Mouse (Mus musculus): ENCODE data around the gene Gm10722.
A peak's percentile ranks its signal among the peaks of the same experiment; 100 is the strongest.
"Not testable (repeated sequence)": the region's sequence is repeated elsewhere in the genome, so short reads cannot be mapped to it uniquely, and the experiment has no call there.

The Gm10722 gene

DNA sequence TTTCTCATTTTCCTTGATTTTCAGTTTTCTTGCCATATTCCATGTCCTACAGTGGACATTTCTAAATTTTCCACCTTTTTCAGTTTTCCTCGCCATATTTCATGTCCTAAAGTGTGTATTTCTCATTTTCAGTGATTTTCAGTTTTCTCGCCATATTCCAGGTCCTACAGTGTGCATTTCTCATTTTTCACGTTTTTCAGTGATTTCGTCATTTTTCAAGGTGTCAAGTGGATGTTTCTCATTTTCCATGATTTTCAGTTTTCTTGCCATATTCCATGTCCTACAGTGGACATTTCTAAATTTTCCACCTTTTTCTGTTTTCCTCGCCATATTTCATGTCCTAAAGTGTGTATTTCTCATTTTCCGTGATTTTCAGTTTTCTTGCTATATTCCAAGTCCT, 24.9 kb downstream of the Gm10722 start:
- DNase-seq (ENCODE audit: low spot score in 2 of 2) = peak; percentile 67 to 85

DNA sequence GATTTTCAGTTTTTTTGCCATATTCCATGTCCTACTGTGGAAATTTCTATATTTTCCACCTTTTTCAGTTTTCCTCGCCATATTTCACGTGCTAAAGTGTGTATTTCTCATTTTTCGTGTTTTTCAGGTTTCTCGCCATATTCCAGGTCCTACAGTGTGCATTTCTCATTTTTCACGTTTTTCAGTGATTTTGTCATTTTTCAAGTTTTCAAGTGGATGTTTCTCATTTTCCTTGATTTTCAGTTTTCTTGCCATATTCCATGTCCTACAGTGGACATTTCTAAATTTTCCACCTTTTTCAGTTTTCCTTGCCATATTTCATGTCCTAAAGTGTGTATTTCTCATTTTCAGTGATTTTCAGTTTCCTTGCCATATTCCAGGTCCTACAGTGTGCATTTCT, 25.4 kb downstream of the Gm10722 start:
- DNase-seq (ENCODE audit: low spot score in 2 of 2) = not testable (repeated sequence)

DNA sequence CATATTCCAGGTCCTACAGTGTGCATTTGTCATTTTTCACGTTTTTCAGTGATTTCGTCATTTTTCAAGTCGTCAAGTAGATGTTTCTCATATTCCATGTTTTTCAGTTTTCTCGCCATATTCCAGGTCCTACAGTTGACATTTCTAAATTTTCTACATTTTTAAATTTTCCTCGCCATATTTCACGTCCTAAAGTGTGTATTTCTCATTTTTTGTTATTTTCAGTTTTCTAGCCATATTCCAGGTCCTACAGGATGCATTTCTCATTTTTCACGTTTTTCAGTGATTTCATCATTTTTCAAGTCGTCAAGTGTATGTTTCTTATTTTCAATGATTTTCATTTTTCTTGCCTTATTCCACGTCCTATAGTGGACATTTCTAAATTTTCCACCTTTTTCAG, 26.0 kb downstream of the Gm10722 start:
- DNase-seq (ENCODE audit: low spot score in 2 of 2) = not testable (repeated sequence)

DNA sequence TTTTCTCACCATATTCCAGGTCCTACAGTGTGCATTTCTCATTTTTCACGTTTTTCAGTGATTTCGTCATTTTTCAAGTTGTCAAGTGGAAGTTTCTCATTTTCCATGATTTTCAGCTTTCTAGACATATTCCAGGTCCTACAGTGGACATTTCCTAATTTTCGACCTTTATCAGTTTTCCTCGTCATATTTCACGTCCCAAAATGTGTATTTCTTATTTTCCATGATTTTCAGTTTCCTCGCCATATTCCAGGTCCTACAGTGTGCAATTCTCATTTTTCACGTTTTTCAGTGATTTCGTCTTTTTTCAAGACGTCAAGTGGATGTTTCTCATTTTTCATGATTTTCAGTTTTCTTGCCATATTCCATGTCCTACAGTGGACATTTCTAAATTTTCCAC, 26.5 kb downstream of the Gm10722 start:
- DNase-seq (ENCODE audit: low spot score in 2 of 2) = not testable (repeated sequence)

DNA sequence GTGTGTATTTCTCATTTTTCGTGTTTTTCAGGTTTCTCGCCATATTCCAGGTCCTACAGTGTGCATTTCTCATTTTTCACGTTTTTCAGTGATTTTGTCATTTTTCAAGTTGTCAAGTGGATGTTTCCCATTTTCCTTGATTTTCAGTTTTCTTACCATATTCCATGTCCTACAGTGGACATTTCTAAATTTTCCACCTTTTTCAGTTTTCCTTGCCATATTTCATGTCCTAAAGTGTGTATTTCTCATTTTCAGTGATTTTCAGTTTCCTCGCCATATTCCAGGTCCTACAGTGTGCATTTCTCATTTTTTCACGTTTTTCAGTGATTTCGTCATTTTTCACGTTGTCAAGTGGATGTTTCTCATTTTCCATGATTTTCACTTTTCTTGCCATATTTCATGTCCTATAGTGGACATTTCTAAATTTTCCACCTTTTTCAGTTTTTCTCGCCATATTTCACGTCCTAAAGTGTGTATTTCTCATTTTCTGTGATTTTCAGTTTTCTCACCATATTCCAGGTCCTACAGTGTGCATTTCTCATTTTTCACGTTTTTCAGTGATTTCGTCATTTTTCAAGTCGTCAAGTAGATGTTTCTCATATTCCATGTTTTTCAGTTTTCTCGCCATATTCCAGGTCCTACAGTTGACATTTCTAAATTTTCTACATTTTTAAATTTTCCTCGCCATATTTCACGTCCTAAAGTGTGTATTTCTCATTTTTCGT, 28.7 kb downstream of the Gm10722 start:
- peak; percentile 9 to 25 for DNase-seq (ENCODE audit: low spot score in 2 of 2)

- DNase-seq (ENCODE audit: low spot score in 2 of 2) = not testable (repeated sequence)
Observed at GRCm38 (mm10) chr9:3030677-3031318, 30.1 kb downstream of the Gm10722 start.

DNA sequence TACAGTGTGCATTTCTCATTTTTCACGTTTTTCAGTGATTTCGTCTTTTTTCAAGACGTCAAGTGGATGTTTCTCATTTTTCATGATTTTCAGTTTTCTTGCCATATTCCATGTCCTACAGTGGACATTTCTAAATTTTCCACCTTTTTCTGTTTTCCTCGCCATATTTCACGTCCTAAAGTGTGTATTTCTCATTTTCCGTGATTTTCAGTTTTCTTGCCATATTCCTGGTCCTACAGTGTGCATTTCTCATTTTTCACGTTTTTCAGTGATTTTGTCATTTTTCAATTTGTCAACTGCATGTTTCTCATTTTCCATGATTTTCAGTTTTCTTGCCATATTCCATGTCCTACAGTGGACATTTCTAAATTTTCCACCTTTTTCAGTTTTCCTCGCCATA, 33.6 kb downstream of the Gm10722 start, which contains the start of gene Gm17535:
Gene Gm17535 (plus strand): TSS at position 301 of the 400 bp plus-strand sequence.
- not testable (repeated sequence) for DNase-seq (ENCODE audit: low spot score in 2 of 2)

GRCm38 (mm10) chr9:3036577-3036976, 35.9 kb downstream of the Gm10722 start, which contains the start of gene Gm10715:
Gm10715 (plus strand) TSS chr9:3036877.
- not testable (repeated sequence) for DNase-seq (ENCODE audit: low spot score in 2 of 2)

DNA sequence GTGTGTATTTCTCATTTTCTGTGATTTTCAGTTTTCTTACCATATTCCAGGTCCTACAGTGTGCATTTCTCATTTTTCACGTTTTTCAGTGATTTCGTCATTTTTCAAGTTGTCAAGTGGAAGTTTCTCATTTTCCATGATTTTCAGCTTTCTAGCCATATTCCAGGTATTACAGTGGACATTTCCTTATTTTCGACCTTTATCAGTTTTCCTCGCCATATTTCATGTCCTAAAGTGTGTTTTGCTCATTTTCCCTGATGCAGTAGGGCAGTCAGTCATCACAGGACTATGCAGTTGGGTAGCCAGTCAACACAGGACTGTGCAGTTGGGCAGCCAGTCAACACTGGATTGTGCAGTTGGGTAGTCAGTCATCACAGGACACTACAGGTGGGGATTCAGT, 37.4 kb downstream of the Gm10722 start:
- DNase-seq (ENCODE audit: low spot score in 2 of 2) = not testable (repeated sequence)
